Mouse (Mus musculus): ENCODE measurements at regions not wholly inside any gene's neighbourhood (a gene's known extent, or its start where the extent isn't known, plus 50 kb on each side); places are given as distances from the start of the nearest gene placed in this dataset.

- no peak for DNase-seq (ENCODE audit: low read depth)
Observed at GRCm38 (mm10) chr1:159398643-159399042, 124.9 kb upstream of the Tnr start.

GRCm38 (mm10) chr1:159406317-159406716, 117.3 kb upstream of the Tnr start:
- DNase-seq (ENCODE audit: low read depth) = no peak

- no peak for DNase-seq (ENCODE audit: low read depth)
Observed at GRCm38 (mm10) chr1:159406781-159407180, 116.8 kb upstream of the Tnr start.

- DNase-seq (ENCODE audit: low read depth) = no peak
Observed at GRCm38 (mm10) chr1:159413374-159413773, 110.2 kb upstream of the Tnr start.

GRCm38 (mm10) chr1:159415656-159416055, 107.9 kb upstream of the Tnr start:
- peak; percentile 9 for DNase-seq (ENCODE audit: low read depth)

- DNase-seq (ENCODE audit: low read depth) = no peak
Observed at GRCm38 (mm10) chr1:159417176-159417575, 106.4 kb upstream of the Tnr start.

- DNase-seq (ENCODE audit: low read depth) = no peak
Observed at GRCm38 (mm10) chr1:159419301-159419965, 104.1 kb upstream of the Tnr start.

- DNase-seq (ENCODE audit: low read depth) = no peak
Observed at GRCm38 (mm10) chr1:159420189-159420588, 103.4 kb upstream of the Tnr start.

- no peak for DNase-seq (ENCODE audit: low read depth)
Observed at GRCm38 (mm10) chr1:159423694-159424093, 99.9 kb upstream of the Tnr start.

- no peak for DNase-seq (ENCODE audit: low read depth)
Observed at GRCm38 (mm10) chr1:159429926-159430325, 93.6 kb upstream of the Tnr start.

- DNase-seq (ENCODE audit: low read depth) = no peak
Observed at GRCm38 (mm10) chr1:159433521-159433920, 90.0 kb upstream of the Tnr start.

GRCm38 (mm10) chr1:159440770-159441169, 82.8 kb upstream of the Tnr start:
- no peak for DNase-seq (ENCODE audit: low read depth)

- no peak for DNase-seq (ENCODE audit: low read depth)
Observed at GRCm38 (mm10) chr1:159444093-159444492, 79.5 kb upstream of the Tnr start.

GRCm38 (mm10) chr1:159445465-159445864, 78.1 kb upstream of the Tnr start:
- DNase-seq (ENCODE audit: low read depth) = no peak

- no peak for DNase-seq (ENCODE audit: low read depth)
Observed at GRCm38 (mm10) chr1:159451462-159451861, 72.1 kb upstream of the Tnr start.

GRCm38 (mm10) chr1:159460876-159461275, 62.7 kb upstream of the Tnr start:
- no peak for DNase-seq (ENCODE audit: low read depth)

GRCm38 (mm10) chr1:159470941-159471340, 52.6 kb upstream of the Tnr start:
- DNase-seq (ENCODE audit: low read depth) = no peak

Data from gonadal fat pad, adult 2 months (tissue).